Mouse (Mus musculus) embryonic fibroblast, embryonic 13.5 days (primary cell): ENCODE data around the gene Gm13889.

Experiments used
- CTCF ChIP-seq: IDR thresholded peaks from 2 replicates; pipeline ENCODE4 v1.5.1; 2011; ENCODE audit warnings: mild to moderate bottlenecking, control low read depth, low read length, moderate library complexity, borderline replicate concordance; ENCODE audit not compliant: insufficient read depth
- POLR2A ChIP-seq: IDR thresholded peaks from 2 replicates; pipeline ENCODE4 v1.6.1; 2011; ENCODE audit warnings: low read depth, mild to moderate bottlenecking, control low read depth, low read length, moderate library complexity

DNA sequence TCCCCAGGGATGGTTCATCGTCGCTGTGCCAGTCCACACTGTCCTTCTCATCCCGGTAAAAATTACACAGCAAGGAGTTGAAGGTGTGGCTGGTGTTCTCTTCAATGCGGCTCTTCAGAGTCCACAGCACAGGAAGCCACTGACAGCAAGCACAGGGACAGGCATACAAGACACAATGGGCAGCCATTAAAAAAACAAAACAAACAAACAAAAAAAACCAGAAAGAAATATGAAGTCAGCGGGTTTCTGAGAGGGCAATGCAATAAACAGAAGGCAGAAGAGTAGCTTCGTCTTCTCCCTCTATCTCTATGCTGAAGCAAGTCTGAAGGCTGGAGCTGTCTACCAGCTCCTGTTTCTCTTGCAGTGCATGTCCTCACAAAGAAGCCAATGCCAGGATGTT lies 39.3 kb upstream of the Gm13889 start, which contains the start of gene Gm27027:
- no peak for TF ChIP-seq POLR2A
- no peak for TF ChIP-seq CTCF
